ENCODE assay signal across 14 mouse cellular contexts in genomic region chr7:122357847-122358246, GRCm38 (mm10).
DNase-seq lines count a peak whose midpoint lies in the region; ATAC-seq and TF ChIP-seq lines count a peak whose summit lies in the region.
"Had no signal": no experiment of that assay in that cellular context is flagged by ENCODE, and none has a peak within 500 bp of the region (broad histone marks: within the 10 kb centered on the region; RNA-seq: fewer than 3 reads in every experiment).

No protein-coding gene starts in this region.

- no peak overlapping the region for H3K4me3 ChIP-seq in midbrain, postnatal 0 days (ENCODE audit: low read depth, low read length)
- H3K4me3 ChIP-seq: erythroblast, embryonic 14.5 days; lung, embryonic 15.5 days had no signal

- H3K27ac ChIP-seq in midbrain, postnatal 0 days (ENCODE audit: low read depth, low read length), result no peak overlapping the region
- H3K27ac ChIP-seq: lung, embryonic 15.5 days had no signal

- H3K36me3 ChIP-seq in midbrain, postnatal 0 days (ENCODE audit: insufficient read depth, low read length), result no peaks in the 10 kb centered on the region
- H3K36me3 ChIP-seq: lung, embryonic 15.5 days had no signal

- no peak overlapping the region for H3K9ac ChIP-seq in midbrain, postnatal 0 days (replicated peaks; ENCODE audit: low read length, poor library complexity, severe bottlenecking)
- H3K9ac ChIP-seq: lung, embryonic 15.5 days had no signal

- DNase-seq in heart, adult 11 months, result peak; percentile 82
- no peak for DNase-seq in heart, postnatal 25 days (ENCODE audit: low spot score)
- DNase-seq in ovary, postnatal 36 days (ENCODE audit: low spot score), result peak; percentile 37
- no peak for DNase-seq in ovary, postnatal 14 days (ENCODE audit: low spot score)
- DNase-seq in adrenal gland, postnatal 25 days, result peak; percentile 60
- peak; percentile 31 for DNase-seq in lung, postnatal 36 days
- no peak for DNase-seq in midbrain, postnatal 0 days (ENCODE audit: low spot score)
- DNase-seq: left cerebral cortex, postnatal 4 days; retina, postnatal 1 day; thymus, postnatal 4 days had no signal

- ATAC-seq in midbrain, postnatal 0 days (ENCODE audit: low FRiP score), result no peak
- ATAC-seq in activated CD4-positive, CD25-positive, alpha-beta regulatory T cell, adult 4 months, result no peak

- no peaks in the 10 kb centered on the region; the same call in 1 of the 2 replicates for H3K4me1 ChIP-seq in midbrain, postnatal 0 days (ENCODE audit: insufficient read depth, low read length)
- H3K4me1 ChIP-seq: lung, embryonic 15.5 days had no signal

- no peak for TF ChIP-seq CTCF in midbrain, postnatal 0 days (IDR thresholded peaks at IDR 0.05)

- H3K4me2 ChIP-seq in midbrain, postnatal 0 days (ENCODE audit: low read depth, low read length, poor library complexity, severe bottlenecking), result no peak overlapping the region
- H3K4me2 ChIP-seq: lung, embryonic 15.5 days had no signal

- WGBS in midbrain, postnatal 0 days, result 85% methylated on average over 7 of the region's 7 CpGs

- no peaks in the 10 kb centered on the region for H3K27me3 ChIP-seq in midbrain, postnatal 0 days (ENCODE audit: insufficient read depth, low read length)
- H3K27me3 ChIP-seq: CH12.LX; lung, embryonic 15.5 days had no signal

- intact Hi-C loops in heart, postnatal 25 days (cut with DNase I), result no loop called here

- H3K9me3 ChIP-seq in midbrain, postnatal 0 days (ENCODE audit: low read length), result no peaks in the 10 kb centered on the region
- H3K9me3 ChIP-seq: lung, embryonic 15.5 days had no signal

Comparison
In these comparisons a context has a peak if more than half of its experiments do, and no peak if none do; other contexts are left out.
1. DNase-seq: peak in heart, adult 11 months (single experiment), ovary, postnatal 36 days (single experiment), adrenal gland, postnatal 25 days (single experiment) and lung, postnatal 36 days (single experiment); none in heart, postnatal 25 days (single experiment), ovary, postnatal 14 days (single experiment) and midbrain, postnatal 0 days (single experiment).